ENCODE assay signal across 12 mouse cellular contexts in genomic region chr16:34899071-34899808, GRCm38 (mm10).
DNase-seq lines count a peak whose midpoint lies in the region; ATAC-seq and TF ChIP-seq lines count a peak whose summit lies in the region.
"Had no signal": no experiment of that assay in that cellular context is flagged by ENCODE, and none has a peak within 500 bp of the region (broad histone marks: within the 10 kb centered on the region; RNA-seq: fewer than 3 reads in every experiment).

No protein-coding gene starts in this region.

- H3K9ac ChIP-seq in forebrain, embryonic 13.5 days = no peak overlapping the region
- no peak overlapping the region for H3K9ac ChIP-seq in forebrain, postnatal 0 days
- peak overlapping the region; percentile 13; the same call in 1 of the 2 replicates for H3K9ac ChIP-seq in stomach, postnatal 0 days (ENCODE audit: low read length)

- H3K9me3 ChIP-seq in forebrain, embryonic 13.5 days (replicated peaks) = no peaks in the 10 kb centered on the region
- no peaks in the 10 kb centered on the region for H3K9me3 ChIP-seq in forebrain, postnatal 0 days (ENCODE audit: low read length)
- no peaks in the 10 kb centered on the region for H3K9me3 ChIP-seq in stomach, postnatal 0 days (ENCODE audit: control insufficient read depth, low read length)

- peak; percentile 19; the same call in 1 of the 2 replicates for ATAC-seq in forebrain, embryonic 13.5 days
- no peak for ATAC-seq in forebrain, postnatal 0 days
- ATAC-seq in stomach, postnatal 0 days (ENCODE audit: low FRiP score, low TSS enrichment) = peak; percentile 28; the same call in 1 of the 2 replicates
- no peak for ATAC-seq in activated CD4-positive, CD25-positive, alpha-beta regulatory T cell, adult 4 months
- ATAC-seq: Patski had no signal

- TF ChIP-seq CTCF in forebrain, postnatal 0 days (IDR thresholded peaks at IDR 0.05; ENCODE audit: low read depth) = no peak; the same call in none of the 2 replicates
- TF ChIP-seq CTCF in stomach, postnatal 0 days (IDR thresholded peaks at IDR 0.05; ENCODE audit: low read depth) = peak; percentile 50

- peaks cover 22% of the 10 kb centered on the region for H3K4me1 ChIP-seq in forebrain, embryonic 13.5 days
- peaks cover 6% of the 10 kb centered on the region; the same call in 1 of the 2 replicates for H3K4me1 ChIP-seq in forebrain, postnatal 0 days (ENCODE audit: insufficient read depth)
- no peaks in the 10 kb centered on the region; the same call in 1 of the 2 replicates for H3K4me1 ChIP-seq in stomach, postnatal 0 days (replicated peaks; ENCODE audit: control insufficient read depth, insufficient read depth)

- 61% methylated on average over 11 of the region's 11 CpGs for WGBS in forebrain, embryonic 13.5 days
- 44% methylated on average over 11 of the region's 11 CpGs for WGBS in forebrain, postnatal 0 days
- 45% methylated on average over 11 of the region's 11 CpGs for WGBS in stomach, postnatal 0 days

- no peak overlapping the region for H3K4me3 ChIP-seq in forebrain, embryonic 13.5 days
- no peak overlapping the region for H3K4me3 ChIP-seq in forebrain, postnatal 0 days (ENCODE audit: low read depth, low read length)
- no peak overlapping the region for H3K4me3 ChIP-seq in stomach, postnatal 0 days (ENCODE audit: low read depth, low read length)

- H3K27ac ChIP-seq in forebrain, embryonic 13.5 days = no peak overlapping the region
- H3K27ac ChIP-seq in forebrain, postnatal 0 days (ENCODE audit: low read depth, low read length) = no peak overlapping the region
- H3K27ac ChIP-seq in stomach, postnatal 0 days (replicated peaks) = no peak overlapping the region

- H3K36me3 ChIP-seq in forebrain, embryonic 13.5 days (ENCODE audit: poor library complexity, severe bottlenecking) = no peaks in the 10 kb centered on the region
- H3K36me3 ChIP-seq in forebrain, postnatal 0 days (ENCODE audit: insufficient read depth) = no peaks in the 10 kb centered on the region
- no peaks in the 10 kb centered on the region for H3K36me3 ChIP-seq in stomach, postnatal 0 days (ENCODE audit: control insufficient read depth, insufficient read depth, low read length)

- no peak for DNase-seq in forebrain, postnatal 0 days
- DNase-seq in kidney, postnatal 4 days = peak; percentile 77 to 80
- no peak for DNase-seq in kidney, postnatal 36 days
- peak; percentile 53 for DNase-seq in right cerebral cortex, postnatal 4 days
- no peak for DNase-seq in right cerebral cortex, postnatal 36 days (ENCODE audit: low spot score in 2 of 2)
- no peak for DNase-seq in stomach, postnatal 0 days (ENCODE audit: low spot score)
- DNase-seq: B cell, adult 2 months; gastrocnemius, postnatal 25 days; heart, postnatal 36 days had no signal

- TF ChIP-seq EP300 in stomach, postnatal 0 days (optimal IDR thresholded peaks at IDR 0.05) = no peak

- no peak overlapping the region for H3K4me2 ChIP-seq in forebrain, embryonic 13.5 days
- no peak overlapping the region for H3K4me2 ChIP-seq in forebrain, postnatal 0 days (ENCODE audit: low read depth)
- H3K4me2 ChIP-seq in stomach, postnatal 0 days (replicated peaks; ENCODE audit: low read depth) = no peak overlapping the region

- H3K27me3 ChIP-seq in forebrain, embryonic 13.5 days = no peaks in the 10 kb centered on the region
- no peaks in the 10 kb centered on the region for H3K27me3 ChIP-seq in forebrain, postnatal 0 days (ENCODE audit: insufficient read depth, low read length)
- H3K27me3 ChIP-seq in stomach, postnatal 0 days (ENCODE audit: control insufficient read depth, insufficient read depth, low read length) = no peaks in the 10 kb centered on the region
- H3K27me3 ChIP-seq: Patski had no signal

Comparison
In these comparisons a context has a peak if more than half of its experiments do, and no peak if none do; other contexts are left out.
1. ATAC-seq: peak in forebrain, embryonic 13.5 days (single experiment) and stomach, postnatal 0 days (single experiment); none in forebrain, postnatal 0 days (single experiment) and activated CD4-positive, CD25-positive, alpha-beta regulatory T cell, adult 4 months (single experiment).
2. DNase-seq: peak in kidney, postnatal 4 days (2 of 2) and right cerebral cortex, postnatal 4 days (single experiment); none in forebrain, postnatal 0 days (single experiment), kidney, postnatal 36 days (0 of 2), right cerebral cortex, postnatal 36 days (0 of 2) and stomach, postnatal 0 days (single experiment).